Mouse (Mus musculus): ENCODE measurements around the gene Smg6.

Gene Smg6

DNA sequence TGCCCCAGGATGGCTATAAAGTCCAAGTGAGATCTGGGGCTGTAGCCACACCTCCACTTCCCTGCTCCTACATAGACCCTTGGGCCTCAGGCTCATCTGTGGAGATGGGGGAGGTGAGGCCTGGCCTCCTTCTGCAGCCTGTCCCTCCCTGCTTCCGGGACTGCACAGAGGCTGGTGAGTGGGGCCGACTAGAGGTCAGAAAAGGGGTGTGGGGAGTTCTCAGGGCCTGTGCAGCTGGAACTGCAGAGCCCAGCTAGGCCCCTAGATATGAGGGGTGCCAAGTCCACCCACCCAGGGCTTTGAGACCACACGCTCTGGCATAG, 222.2 kb downstream of the Smg6 start:
- no peak for DNase-seq (ENCODE audit: low read depth)

DNA sequence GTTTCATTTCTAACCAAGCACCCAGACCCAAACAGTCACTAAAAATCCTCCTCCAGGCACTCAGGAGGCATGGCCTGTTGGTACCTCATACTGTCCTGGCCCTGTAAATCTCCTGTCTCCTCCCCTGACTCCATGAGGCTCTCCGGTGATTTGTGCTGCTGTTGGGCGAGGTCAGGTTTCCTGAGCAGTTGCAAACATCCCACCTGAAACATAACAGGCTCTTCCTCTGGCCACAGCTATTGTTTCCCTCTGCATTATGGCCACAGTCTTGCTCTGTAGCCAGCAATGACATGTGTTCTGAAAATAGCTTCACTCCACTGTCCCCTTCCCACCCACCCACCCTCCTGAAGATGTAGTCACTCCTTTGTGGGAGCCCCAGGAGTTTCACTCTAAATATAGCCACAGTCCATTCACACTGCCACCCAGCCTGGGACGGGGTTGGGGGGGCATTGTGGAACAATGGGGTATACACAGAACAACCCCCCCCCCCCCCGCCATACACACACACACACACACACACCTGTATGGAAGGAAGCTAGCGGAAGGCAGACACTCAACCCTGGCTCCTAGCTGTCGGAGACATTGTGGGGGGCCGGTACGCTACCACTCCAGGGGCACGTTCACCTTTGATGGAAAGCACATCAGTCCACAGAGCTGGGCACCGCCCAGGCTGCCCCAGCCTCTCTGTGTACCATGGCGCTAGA, 222.9 kb downstream of the Smg6 start:
- no peak for DNase-seq (ENCODE audit: low read depth)

DNA sequence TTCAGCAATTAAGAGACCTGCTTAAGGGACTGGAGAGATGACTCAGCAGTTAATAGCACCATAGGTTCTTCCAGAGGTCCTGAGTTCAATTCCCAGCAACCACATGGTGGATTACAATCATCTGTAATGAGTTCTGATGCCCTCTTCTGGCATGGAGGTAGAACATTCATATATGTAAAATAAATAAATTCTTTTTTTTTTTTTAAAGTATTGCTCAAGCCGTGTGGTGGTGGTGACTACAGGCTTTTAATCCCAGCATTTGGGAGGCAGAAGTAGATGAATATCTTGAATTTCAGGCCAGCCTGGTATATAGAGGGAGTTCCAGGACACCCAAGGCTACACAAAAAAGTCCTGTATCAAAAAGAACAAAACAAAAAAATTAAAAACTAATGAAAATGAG, 224.7 kb downstream of the Smg6 start:
- no peak for DNase-seq (ENCODE audit: low read depth)

- DNase-seq (ENCODE audit: low read depth): peak; percentile 41
Observed at GRCm38 (mm10) chr11:75152603-75153557, 227.3 kb downstream of the Smg6 start.

DNA sequence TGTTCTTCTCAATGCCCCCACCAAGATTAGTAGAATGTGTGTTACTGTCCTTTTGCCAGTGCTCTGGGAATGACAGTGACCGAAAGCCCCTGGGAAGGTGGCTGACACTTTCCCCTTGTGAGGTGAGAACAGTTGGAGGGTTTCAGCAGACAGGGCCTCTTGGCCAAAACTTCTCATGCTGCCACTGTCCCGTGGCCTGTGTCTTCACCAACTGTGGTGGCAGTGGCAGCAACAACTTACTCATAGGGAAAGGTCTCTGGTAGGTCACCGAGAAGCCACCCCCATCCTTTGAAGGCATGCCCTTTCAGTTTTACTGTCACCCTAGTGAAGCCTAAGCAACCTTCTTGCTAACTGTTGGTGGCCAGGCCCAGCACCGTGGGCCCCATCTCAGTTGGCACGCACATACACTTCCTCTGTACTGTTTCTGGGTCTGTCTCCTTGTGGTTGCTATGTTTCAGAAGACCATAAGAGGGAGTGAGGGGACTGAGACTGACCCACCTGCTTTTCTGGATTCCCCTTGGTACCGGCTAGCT, 228.5 kb downstream of the Smg6 start:
- peak; percentile 80 for DNase-seq (ENCODE audit: low read depth)

DNA sequence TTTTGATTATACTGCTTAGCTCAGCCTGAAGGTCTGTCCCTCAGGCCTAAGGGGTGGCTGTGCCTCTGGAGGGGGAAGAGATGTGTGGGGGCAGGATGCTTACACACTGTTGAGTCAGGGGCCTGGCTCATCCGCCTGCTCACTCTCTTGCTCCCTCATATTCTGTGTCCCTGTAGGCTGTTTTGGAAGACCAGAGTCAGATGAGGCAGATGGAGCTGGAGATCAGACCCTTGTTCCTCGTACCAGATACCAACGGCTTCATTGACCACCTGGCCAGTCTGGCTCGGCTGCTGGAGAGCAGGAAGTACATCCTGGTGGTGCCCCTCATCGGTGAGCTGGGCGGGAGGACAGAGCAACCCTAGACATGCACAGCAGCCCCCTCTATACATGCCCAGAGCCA, 230.4 kb downstream of the Smg6 start:
- DNase-seq (ENCODE audit: low read depth): no peak

- DNase-seq (ENCODE audit: low read depth): no peak
Observed at GRCm38 (mm10) chr11:75156416-75156815, 230.8 kb downstream of the Smg6 start.

- no peak for DNase-seq (ENCODE audit: low read depth)
Observed at GRCm38 (mm10) chr11:75157037-75157436, 231.4 kb downstream of the Smg6 start.

DNA sequence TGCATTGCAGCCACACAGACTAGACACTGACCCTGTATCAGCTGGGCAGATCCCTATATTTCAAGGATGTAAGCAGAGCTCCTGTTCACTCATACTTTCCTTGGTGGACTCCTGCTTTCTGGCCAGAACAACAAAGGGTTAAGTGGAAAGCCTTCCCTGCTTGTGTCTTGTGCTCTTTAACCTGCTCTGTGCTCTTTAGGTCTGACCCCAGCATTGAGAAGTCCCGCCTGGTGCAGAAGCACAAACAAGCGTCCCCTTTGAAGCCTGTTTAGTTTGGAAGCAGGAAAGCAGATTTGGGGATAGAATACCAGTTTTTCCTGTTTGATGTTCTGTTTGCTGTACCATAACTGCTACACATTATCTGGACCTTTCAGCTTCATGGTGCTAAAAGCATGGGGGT, 232.3 kb downstream of the Smg6 start:
- DNase-seq (ENCODE audit: low read depth): no peak

DNA sequence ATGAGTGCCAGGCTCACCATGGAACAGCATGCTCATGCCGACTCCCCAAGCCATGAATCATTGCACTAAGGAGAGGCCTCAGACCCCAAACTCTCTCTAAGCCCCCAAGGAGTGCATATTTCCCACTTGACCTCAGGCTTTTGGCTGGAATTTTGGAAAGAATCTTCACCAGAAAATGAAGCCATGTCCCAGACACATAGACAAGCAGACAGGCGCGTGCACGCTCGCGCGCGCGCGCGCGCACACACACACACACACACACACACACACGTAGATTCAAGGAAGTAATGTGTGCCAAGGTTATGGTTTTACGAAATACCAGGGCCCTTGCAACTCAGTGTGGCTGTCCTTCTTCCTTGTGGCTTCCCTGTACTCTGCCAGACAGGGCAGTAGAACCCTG, 232.8 kb downstream of the Smg6 start:
- no peak for DNase-seq (ENCODE audit: low read depth)

GRCm38 (mm10) chr11:75159564-75159963, 233.9 kb downstream of the Smg6 start:
- DNase-seq (ENCODE audit: low read depth): peak; percentile 57

GRCm38 (mm10) chr11:75160954-75161353, 235.3 kb downstream of the Smg6 start:
- no peak for DNase-seq (ENCODE audit: low read depth)

DNA sequence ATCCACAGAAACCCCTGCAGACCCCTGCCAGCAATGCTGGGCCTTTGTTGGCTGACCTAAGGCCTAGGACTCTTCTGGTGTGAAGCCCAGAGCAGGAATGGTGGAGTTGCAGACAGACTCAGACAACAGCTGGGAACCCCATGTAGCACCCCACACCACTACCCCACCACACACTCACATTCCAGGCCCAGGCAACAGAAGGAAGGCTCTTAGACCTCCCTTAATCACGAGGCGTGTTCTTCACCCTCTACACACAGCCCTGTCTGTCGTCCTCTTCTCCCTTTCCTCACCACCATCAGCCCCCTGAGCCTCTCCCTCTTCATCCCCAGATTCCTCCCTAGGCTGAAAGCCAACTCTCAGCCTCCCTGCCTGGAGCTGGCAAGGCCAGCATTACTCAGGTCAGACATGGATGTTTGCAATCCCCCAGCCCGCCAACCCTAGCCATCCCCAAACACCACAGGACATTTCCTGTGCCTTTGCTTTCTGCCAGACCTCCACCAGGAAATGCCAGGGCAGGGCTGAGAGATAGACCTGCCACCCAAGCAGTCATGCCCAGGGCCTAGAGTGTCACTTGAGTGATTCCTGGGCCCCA, 235.9 kb downstream of the Smg6 start:
- no peak for DNase-seq (ENCODE audit: low read depth)

DNA sequence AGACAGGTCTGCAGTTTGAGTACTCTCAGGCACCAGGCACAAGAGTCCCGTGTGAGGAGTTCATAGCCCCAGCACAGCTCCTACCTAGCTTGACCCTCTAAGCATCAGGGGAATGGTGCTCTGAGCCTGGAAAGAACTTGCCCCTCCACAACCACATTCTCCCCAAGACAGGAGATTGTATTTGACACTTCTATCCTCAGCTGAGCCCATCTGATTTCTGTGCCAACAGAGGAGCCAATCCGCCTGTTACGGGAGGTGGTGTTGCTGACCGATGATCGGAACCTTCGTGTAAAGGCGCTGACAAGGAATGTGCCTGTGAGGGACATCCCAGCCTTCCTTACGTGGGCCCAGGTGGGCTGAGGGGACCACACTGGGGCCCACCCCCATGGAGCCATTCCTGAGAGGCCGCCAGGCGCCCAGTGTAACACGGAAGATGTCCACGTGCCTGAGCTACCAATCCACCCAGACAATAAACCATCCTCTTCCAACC, 237.0 kb downstream of the Smg6 start:
- no peak for DNase-seq (ENCODE audit: low read depth)

- DNase-seq (ENCODE audit: low read depth): no peak
Observed at GRCm38 (mm10) chr11:75163379-75163778, 237.8 kb downstream of the Smg6 start.

GRCm38 (mm10) chr11:75164051-75164450, 238.4 kb downstream of the Smg6 start:
- no peak for DNase-seq (ENCODE audit: low read depth)

DNA sequence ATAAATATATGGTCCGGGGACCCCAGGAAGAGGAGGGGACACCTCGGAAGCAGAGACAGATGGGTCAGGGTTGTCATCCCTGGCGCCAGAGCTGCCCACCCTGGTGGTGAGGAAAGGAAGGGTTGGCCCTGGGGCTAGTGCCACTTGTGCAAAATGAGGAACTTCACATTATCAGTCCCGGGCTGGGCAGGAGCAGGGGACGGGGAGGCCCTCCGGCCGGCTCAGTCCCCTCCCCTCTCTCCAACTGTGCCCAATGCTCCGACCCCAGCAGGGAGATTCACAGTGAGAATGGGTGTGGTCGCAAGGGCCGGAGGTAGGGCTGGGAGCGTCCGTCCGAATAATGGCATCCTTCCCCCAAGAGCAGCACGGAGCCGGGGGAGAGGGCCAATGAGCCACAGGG, 239.1 kb downstream of the Smg6 start:
- no peak for DNase-seq (ENCODE audit: low read depth)

DNA sequence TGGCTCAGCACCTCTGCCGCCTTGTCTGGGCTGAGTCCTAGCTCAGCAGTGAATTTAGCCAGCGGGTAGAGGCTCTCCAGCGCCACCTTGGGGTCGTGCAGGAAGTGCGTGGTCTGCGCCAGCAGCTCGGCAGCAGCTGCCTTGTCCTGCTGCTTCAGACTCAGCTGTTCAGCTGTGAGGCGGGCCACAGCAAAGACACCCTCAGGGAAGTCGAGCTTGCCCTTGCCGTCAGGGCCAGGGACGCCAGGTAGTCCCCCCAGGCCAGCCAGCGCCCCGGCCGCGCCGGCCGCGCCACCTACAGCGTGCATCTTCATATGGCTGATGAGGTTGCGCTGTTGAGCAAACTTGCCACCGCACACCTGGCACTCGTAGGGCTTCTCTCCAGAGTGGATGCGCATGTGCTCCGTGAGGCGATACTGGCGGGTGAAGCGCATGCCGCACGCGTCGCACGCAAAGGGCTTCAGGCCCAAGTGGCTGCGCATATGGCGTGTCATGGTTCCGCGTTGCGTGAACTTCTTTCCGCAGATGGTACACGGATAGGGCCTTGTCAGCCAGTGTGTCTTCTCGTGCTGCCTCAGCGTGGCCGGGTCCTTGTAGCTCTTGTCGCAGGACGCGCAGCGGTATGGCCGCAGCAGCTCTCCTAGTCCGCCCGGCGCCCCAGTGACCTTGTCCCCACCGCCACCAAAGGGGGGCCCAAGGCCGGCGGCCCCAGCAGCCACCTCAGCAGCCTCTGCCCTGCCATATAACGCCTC, 240.0 kb downstream of the Smg6 start:
- DNase-seq (ENCODE audit: low read depth): peak; percentile 84

- DNase-seq (ENCODE audit: low read depth): no peak
Observed at GRCm38 (mm10) chr11:75166193-75166842, 240.7 kb downstream of the Smg6 start.

DNA sequence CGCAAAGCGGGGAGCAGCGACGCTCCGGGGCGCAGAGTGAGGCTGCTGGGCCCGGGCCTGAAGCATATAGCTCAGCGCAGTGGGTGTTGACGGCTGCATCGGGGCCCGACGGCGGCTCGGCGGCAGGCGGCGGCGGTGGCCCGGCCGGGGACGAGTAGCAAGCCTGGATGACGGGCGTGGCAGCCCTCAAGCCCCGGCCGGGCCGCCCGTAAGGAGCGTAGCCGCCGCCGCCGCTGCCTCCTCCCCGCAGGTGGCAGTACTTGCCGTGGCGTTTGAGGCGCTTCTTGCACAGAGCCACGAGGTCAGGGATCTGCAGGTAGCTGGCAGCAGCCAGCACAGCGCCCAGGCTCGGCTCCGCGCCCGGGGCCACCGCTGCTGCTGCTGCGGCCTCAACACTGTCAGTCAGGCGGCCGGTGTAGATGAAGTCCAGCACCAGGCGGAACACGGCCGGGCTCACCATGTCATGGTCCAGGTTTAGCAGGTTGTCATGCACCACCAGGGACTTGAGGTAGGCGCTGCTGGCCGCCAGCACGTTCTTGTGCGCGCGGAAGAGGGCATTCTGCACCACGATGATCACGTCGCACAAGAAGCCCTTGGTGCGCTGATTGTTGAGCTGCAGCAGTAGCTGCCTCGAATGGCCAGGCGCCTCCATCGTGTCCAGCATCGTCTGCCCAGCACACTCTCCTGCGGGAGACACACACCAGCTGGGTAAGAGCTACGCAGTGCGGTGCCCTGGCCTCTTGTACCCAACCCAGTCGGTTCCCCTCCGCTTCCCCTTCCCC, 241.4 kb downstream of the Smg6 start:
- DNase-seq (ENCODE audit: low read depth): peak; percentile 69
